Mouse (Mus musculus) hindbrain, embryonic 15.5 days (tissue): ENCODE data around the gene Nwd2. TPM values are rescaled to one million over a fixed set of nuclear protein-coding genes. Genes with fewer than 3 reads are reported as not detected.

Experiments used
- ATAC-seq: fragments of 200-750 bp; cut with Nextera tagmentation; 2 replicates; pipeline ENCODE4 v1.8.0; 2017; ENCODE audit warnings: low read depth, moderate number of reproducible peaks, moderate TSS enrichment; ENCODE audit not compliant: low FRiP score
- H3K27ac ChIP-seq: fragments of 300-500 bp; sonication (generic); replicated peaks from 2 replicates; pipeline ENCODE4 v1.5.1; 2015; ENCODE audit warnings: mild to moderate bottlenecking, inconsistent platforms
- H3K27me3 ChIP-seq: fragments of 300-500 bp; sonication (generic); 2 replicates; pipeline ENCODE4 v1.6.1; 2015; ENCODE audit warnings: control low read depth, inconsistent platforms
- H3K36me3 ChIP-seq: fragments of 300-500 bp; sonication (generic); 2 replicates; pipeline ENCODE4 v1.6.1; 2015; ENCODE audit warnings: control low read depth, inconsistent platforms
- H3K4me1 ChIP-seq: fragments of 300-500 bp; sonication (generic); replicated peaks from 2 replicates; pipeline ENCODE4 v1.6.1; 2015; ENCODE audit warnings: control low read depth, inconsistent platforms
- H3K4me2 ChIP-seq: fragments of 300-500 bp; sonication (generic); 2 replicates; pipeline ENCODE4 v1.6.1; 2015; ENCODE audit warnings: moderate library complexity, mild to moderate bottlenecking, inconsistent platforms
- H3K4me3 ChIP-seq: fragments of 300-500 bp; sonication (generic); 2 replicates; pipeline ENCODE4 v1.5.1; 2015; ENCODE audit warnings: mild to moderate bottlenecking, inconsistent platforms
- H3K9ac ChIP-seq: fragments of 300-500 bp; sonication (generic); 2 replicates; pipeline ENCODE4 v1.6.1; 2015; ENCODE audit warnings: inconsistent platforms
- H3K9me3 ChIP-seq: fragments of 300-500 bp; sonication (generic); 2 replicates; pipeline ENCODE4 v1.6.1; 2016; ENCODE audit warnings: control low read depth, inconsistent platforms
- WGBS: fragments of 180-500 bp; shearing (Covaris S2); methylation state at CpG from one replicate; pipeline ENCODE4 v1.1.7; 2015; 5-methylcytosine and 5-hydroxymethylcytosine counted together
- polyA plus RNA-seq: library from polyadenylated mRNA; unstranded; fragments of >200 nt; fragmentation: Nextera tagmentation; extraction: Ambion mirVana; gene quantifications from 2 replicates; pipeline ENCODE4 v1.2.1, GENCODE M21; 2015

The Nwd2 gene
- polyA plus RNA-seq, 1 experiment from 2014 or later, result 13.3 TPM

- no peak overlapping the region for H3K9ac ChIP-seq
- no peak overlapping the region for H3K27ac ChIP-seq
- H3K4me3 ChIP-seq, result no peak overlapping the region
- WGBS, result 93% methylated on average over 5 of the region's 5 CpGs
- H3K4me2 ChIP-seq, result no peak overlapping the region
- no peaks in the 10 kb centered on the region for H3K36me3 ChIP-seq
- no peaks in the 10 kb centered on the region for H3K9me3 ChIP-seq
- no peaks in the 10 kb centered on the region for H3K27me3 ChIP-seq
- H3K4me1 ChIP-seq, result no peaks in the 10 kb centered on the region
- ATAC-seq, result no peak
Measured at GRCm38 (mm10) chr5:63821176-63821575, 172.3 kb downstream of the Nwd2 start.

- Histone ChIP-seq H3K4me1 (no peaks in the 10 kb centered on the region), H3K9ac (no peak overlapping the region), H3K4me3 (no peak overlapping the region), H3K36me3 (no peaks in the 10 kb centered on the region), H3K27me3 (no peaks in the 10 kb centered on the region), H3K27ac (no peak overlapping the region), H3K4me2 (no peak overlapping the region), H3K9me3 (no peaks in the 10 kb centered on the region)
- no peak for ATAC-seq
- 81% methylated on average over 8 of the region's 8 CpGs for WGBS
Measured at GRCm38 (mm10) chr5:63821860-63822259, 173.0 kb downstream of the Nwd2 start.

- H3K27me3 ChIP-seq, result no peaks in the 10 kb centered on the region
- no peaks in the 10 kb centered on the region for H3K9me3 ChIP-seq
- no peak overlapping the region for H3K4me3 ChIP-seq
- 73% methylated on average over 10 of the region's 10 CpGs for WGBS
- H3K9ac ChIP-seq, result no peak overlapping the region
- no peaks in the 10 kb centered on the region for H3K4me1 ChIP-seq
- no peak overlapping the region for H3K4me2 ChIP-seq
- H3K27ac ChIP-seq, result no peak overlapping the region
- no peak for ATAC-seq
- no peaks in the 10 kb centered on the region for H3K36me3 ChIP-seq
Measured at GRCm38 (mm10) chr5:63823362-63824332, 174.7 kb downstream of the Nwd2 start.

DNA sequence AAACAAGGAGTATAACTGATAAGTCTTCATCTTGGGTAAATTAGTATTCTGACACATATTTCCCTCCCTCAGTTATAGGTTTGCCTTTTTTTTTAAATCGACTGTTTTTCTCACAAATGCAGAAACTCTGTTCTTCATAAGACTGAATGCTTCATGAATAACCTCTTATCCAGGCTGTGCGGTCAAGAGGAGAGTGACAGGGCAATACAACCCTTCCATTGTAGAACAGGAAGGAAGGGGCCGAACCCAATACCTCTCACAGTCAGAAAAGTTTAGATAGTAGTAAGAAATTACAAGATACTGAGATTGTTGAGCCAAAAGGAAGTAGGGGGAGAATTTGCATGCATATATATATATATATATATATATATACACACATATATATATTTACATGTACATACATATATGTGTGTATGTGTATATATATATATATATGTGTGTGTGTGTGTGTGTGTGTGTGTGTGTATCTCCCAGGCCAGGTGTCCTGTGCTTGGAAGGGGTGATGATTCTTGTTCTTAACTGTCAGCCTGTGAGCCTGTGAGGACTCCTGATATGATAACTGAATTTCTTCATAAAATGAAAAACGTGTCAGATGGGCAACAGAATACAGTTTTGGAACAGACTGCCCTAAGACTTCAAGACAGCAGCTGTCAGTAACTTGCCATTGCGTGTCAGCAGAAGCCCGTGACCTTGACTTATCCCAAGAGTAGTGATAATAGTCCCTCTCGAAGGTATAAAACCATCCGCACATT, 175.9 kb downstream of the Nwd2 start:
- WGBS, result 85% methylated on average over 8 of the region's 8 CpGs
- no peak for ATAC-seq
- H3K27me3 ChIP-seq, result no peaks in the 10 kb centered on the region
- no peak overlapping the region for H3K4me3 ChIP-seq
- H3K27ac ChIP-seq, result no peak overlapping the region
- no peaks in the 10 kb centered on the region for H3K36me3 ChIP-seq
- H3K4me2 ChIP-seq, result no peak overlapping the region
- no peak overlapping the region for H3K9ac ChIP-seq
- H3K9me3 ChIP-seq, result no peaks in the 10 kb centered on the region
- H3K4me1 ChIP-seq, result no peaks in the 10 kb centered on the region

GRCm38 (mm10) chr5:63825881-63826280, 177.0 kb downstream of the Nwd2 start:
- no peak overlapping the region for H3K4me2 ChIP-seq
- H3K9ac ChIP-seq, result no peak overlapping the region
- H3K4me1 ChIP-seq, result no peaks in the 10 kb centered on the region
- H3K36me3 ChIP-seq, result no peaks in the 10 kb centered on the region
- no peak overlapping the region for H3K4me3 ChIP-seq
- no peaks in the 10 kb centered on the region for H3K9me3 ChIP-seq
- H3K27me3 ChIP-seq, result no peaks in the 10 kb centered on the region
- ATAC-seq, result no peak
- no peak overlapping the region for H3K27ac ChIP-seq
- WGBS, result 88% methylated on average over 5 of the region's 5 CpGs

DNA sequence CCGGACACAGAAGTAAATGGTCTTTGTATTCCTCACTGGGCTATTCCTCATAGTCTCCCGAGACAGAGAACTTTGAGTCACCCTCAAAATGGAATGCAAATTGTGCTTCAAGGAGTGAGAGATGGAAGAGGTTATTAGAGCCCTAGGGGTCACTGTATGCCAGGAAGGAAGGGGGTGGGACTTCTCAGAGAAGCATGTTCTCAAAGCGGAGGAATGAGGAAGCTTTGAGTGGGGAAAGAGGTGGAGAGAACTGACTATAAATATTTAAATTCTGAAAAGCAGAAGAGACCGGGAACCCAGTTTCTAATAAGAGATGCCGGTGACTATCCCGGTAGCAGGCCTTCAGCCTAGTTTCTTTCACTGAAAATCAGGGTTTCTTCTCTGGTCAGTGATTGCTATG, 178.1 kb downstream of the Nwd2 start:
- Histone ChIP-seq H3K4me1 (no peaks in the 10 kb centered on the region), H3K9me3 (no peaks in the 10 kb centered on the region), H3K4me2 (no peak overlapping the region), H3K4me3 (no peak overlapping the region), H3K9ac (no peak overlapping the region), H3K27me3 (no peaks in the 10 kb centered on the region), H3K27ac (no peak overlapping the region), H3K36me3 (no peaks in the 10 kb centered on the region)
- ATAC-seq, result no peak
- WGBS, result 76% methylated on average over 6 of the region's 6 CpGs

DNA sequence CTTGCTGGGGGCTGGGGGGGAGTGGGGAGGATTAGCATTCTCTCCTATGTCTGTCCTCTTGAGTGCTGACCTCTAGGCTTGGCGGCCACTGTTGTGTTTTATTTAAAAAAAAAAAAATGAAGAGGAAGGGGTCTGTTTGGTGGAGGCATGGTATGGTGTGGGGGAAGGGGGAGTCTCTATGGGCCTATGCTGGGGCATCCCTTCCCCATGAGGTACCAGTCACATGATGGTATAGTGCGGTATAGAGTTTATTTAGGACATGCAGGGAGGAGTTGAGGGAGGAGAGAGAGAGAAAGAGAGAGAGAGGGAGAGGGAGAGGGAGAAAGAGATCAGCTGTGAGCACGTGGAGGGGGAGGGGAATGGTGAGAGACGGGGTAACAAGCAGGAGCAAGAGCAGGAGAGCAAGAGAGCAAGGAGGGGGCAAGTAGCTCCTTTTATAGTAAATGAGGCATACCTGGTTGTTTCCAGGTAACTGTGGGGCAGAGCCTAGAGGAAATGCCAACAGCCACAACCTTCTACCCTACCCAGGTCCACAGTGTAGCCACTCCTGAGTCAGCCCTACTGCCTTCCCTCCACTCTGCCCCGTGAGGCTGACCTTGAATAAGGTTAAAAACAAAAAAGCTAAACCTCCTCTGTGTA, 178.6 kb downstream of the Nwd2 start:
- H3K9me3 ChIP-seq, result no peaks in the 10 kb centered on the region
- no peaks in the 10 kb centered on the region for H3K36me3 ChIP-seq
- 51% methylated on average over 5 of the region's 5 CpGs for WGBS
- no peaks in the 10 kb centered on the region for H3K27me3 ChIP-seq
- H3K27ac ChIP-seq, result no peak overlapping the region
- no peak overlapping the region for H3K4me2 ChIP-seq
- H3K4me3 ChIP-seq, result no peak overlapping the region
- H3K9ac ChIP-seq, result no peak overlapping the region
- ATAC-seq, result no peak
- no peaks in the 10 kb centered on the region for H3K4me1 ChIP-seq

DNA sequence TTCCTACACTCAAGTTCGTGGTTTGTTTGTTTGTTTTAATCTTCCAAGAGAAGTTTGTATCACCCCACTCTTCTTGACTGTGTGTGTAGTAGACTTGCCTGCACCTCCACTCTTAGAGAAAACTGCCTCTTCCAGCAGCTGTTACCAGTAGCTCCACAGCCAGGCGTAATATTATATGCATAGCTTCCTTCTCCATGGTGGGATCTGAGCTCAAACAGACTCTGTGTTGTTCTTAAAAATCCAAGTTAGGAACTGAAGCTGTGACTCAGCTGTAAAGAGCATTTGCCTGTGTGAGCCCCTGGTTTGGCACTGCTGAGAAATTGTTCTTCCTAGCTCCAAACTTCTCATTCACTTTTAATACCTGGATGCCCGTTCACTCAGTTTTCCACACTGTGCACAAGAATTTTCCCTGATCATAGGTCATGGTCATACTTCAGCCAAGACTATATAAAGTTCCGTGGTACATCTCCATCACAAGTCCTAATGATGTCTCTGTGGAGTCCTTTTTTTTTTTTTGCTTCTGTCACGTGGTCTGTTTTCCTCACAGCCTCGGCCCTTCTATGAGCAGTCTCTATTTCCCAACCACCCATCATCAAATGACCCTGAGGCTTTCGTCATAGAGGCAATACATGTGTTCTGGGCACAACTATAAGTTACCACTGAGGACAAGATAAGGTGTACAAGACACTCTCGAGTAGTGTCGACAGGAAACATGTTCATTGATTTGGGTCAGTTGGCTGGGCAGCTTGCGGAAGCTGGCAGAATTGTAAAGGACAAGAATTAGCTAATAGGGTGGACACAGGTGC, 179.7 kb downstream of the Nwd2 start:
- no peaks in the 10 kb centered on the region for H3K4me1 ChIP-seq
- no peaks in the 10 kb centered on the region for H3K9me3 ChIP-seq
- no peak overlapping the region for H3K27ac ChIP-seq
- no peak for ATAC-seq
- no peak overlapping the region for H3K9ac ChIP-seq
- H3K4me3 ChIP-seq, result no peak overlapping the region
- H3K36me3 ChIP-seq, result no peaks in the 10 kb centered on the region
- no peak overlapping the region for H3K4me2 ChIP-seq
- 90% methylated on average over 10 of the region's 10 CpGs for WGBS
- no peaks in the 10 kb centered on the region for H3K27me3 ChIP-seq

DNA sequence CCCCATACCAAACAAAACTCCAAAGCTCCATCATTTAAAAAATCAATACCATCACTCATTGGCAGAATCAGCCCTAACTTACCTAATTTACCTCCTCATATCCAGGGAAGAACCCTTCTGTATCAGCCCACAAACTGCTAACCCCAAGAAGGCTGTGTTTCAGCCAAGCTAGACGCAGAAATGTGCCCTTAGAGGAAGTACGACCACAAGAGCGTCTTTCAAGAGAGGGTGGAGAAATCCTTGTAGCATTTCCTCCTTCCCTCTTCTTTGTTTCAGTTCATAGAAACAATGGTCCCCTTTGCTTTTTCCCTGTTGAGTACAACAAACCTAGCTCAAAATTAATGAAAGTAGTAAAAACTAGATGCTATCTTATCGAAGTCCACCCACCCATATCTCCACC, 182.2 kb downstream of the Nwd2 start:
- Histone ChIP-seq H3K9me3 (no peaks in the 10 kb centered on the region), H3K36me3 (no peaks in the 10 kb centered on the region), H3K4me2 (no peak overlapping the region), H3K4me1 (no peaks in the 10 kb centered on the region), H3K27ac (no peak overlapping the region), H3K27me3 (no peaks in the 10 kb centered on the region), H3K4me3 (no peak overlapping the region), H3K9ac (no peak overlapping the region)
- ATAC-seq, result no peak
- 92% methylated on average over 4 of the region's 4 CpGs for WGBS

GRCm38 (mm10) chr5:63833955-63834354, 185.1 kb downstream of the Nwd2 start:
- no peak for ATAC-seq
- Histone ChIP-seq H3K4me1 (no peaks in the 10 kb centered on the region), H3K27ac (no peak overlapping the region), H3K36me3 (no peaks in the 10 kb centered on the region), H3K9me3 (no peaks in the 10 kb centered on the region), H3K27me3 (no peaks in the 10 kb centered on the region), H3K9ac (no peak overlapping the region), H3K4me3 (no peak overlapping the region), H3K4me2 (no peak overlapping the region)
- WGBS, result 49% methylated on average over 5 of the region's 5 CpGs

DNA sequence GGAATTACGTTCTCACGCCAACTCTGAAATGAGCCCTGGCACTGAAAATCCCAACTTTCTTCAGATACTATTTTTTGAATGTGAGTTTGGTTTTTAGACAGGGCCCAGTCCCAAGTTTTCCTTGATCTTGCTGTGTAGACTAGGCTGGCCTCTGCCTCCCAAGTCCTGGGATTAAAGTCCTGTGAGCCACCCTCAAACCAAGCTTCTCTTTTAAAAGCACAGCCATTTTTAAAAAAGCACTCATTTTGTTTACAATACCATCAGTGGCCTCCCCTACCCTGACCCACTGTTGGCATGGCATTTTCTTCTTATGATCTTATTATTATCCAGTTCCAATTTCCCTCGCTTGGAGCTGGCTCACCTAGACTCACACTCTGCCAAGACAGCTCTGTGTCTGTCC, 185.5 kb downstream of the Nwd2 start:
- ATAC-seq, result no peak
- no peak overlapping the region for H3K4me2 ChIP-seq
- WGBS, result 78% methylated on average over 3 of the region's 3 CpGs
- no peak overlapping the region for H3K9ac ChIP-seq
- no peaks in the 10 kb centered on the region for H3K27me3 ChIP-seq
- no peak overlapping the region for H3K4me3 ChIP-seq
- H3K9me3 ChIP-seq, result no peaks in the 10 kb centered on the region
- H3K27ac ChIP-seq, result no peak overlapping the region
- H3K4me1 ChIP-seq, result no peaks in the 10 kb centered on the region
- no peaks in the 10 kb centered on the region for H3K36me3 ChIP-seq
